Mouse (Mus musculus) brain, embryonic 14.5 days (tissue): Measurements from ENCODE around the gene Hoxc11. TPM values are rescaled to one million over a fixed set of nuclear protein-coding genes. Genes with fewer than 3 reads are reported as not detected.

ENCODE experiments used
- DNase-seq: peaks from one replicate; pipeline ENCODE4 v3.0.0-alpha.2; 2011; ENCODE audit warnings: low read depth
- CTCF ChIP-seq: fragments of 200-500 bp; IDR thresholded peaks from 2 replicates; pipeline ENCODE4 v1.5.1; 2012; ENCODE audit warnings: inconsistent platforms, mild to moderate bottlenecking, moderate library complexity, borderline replicate concordance; ENCODE audit not compliant: insufficient read depth, insufficient read length; ENCODE audit errors: extremely low read depth
- POLR2A ChIP-seq: fragments of 200-500 bp; IDR thresholded peaks from 2 replicates; pipeline ENCODE4 v1.6.1; 2012; ENCODE audit warnings: mild to moderate bottlenecking, inconsistent platforms, borderline replicate concordance; ENCODE audit not compliant: poor library complexity, insufficient read depth, insufficient read length, severe bottlenecking; ENCODE audit errors: extremely low read depth
- polyA plus RNA-seq: library from polyadenylated mRNA; depleted of rRNA; stranded (reverse); fragments of >200 nt; gene quantifications from 2 replicates; pipeline ENCODE4 v1.2.3, GENCODE M21; 2012

Hoxc11 gene
- polyA plus RNA-seq, 1 experiment, result not detected

- DNase-seq, result no peak
- TF ChIP-seq CTCF, result no peak
- no peak for TF ChIP-seq POLR2A
Observed at GRCm38 (mm10) chr15:102921053-102922011, 32.9 kb upstream of the Hoxc11 start, which contains the start of gene Hoxc13. Hoxc13 (plus strand) TSS chr15:102921103.

DNA sequence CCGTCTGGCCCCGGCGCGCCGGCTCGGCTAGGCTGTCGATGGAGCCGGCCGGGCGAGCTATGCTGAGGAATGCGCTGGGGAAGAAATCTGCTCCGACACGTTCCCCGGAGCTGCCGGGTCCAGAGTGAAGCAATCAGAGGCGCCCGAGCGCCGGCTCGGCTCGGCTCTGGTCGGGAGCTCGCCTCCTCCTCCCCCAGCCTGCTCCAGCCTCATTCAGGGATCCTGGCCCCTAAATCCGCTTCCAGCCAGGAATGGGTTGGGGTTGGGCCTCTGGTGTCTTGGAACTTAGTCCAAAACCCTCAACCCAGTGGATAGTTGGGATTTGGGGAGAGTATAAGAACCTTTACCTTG lies 32.2 kb upstream of the Hoxc11 start:
- no peak for DNase-seq
- TF ChIP-seq CTCF, result no peak
- TF ChIP-seq POLR2A, result no peak

GRCm38 (mm10) chr15:102922636-102923500 lies 31.4 kb upstream of the Hoxc11 start:
- no peak for TF ChIP-seq CTCF
- TF ChIP-seq POLR2A, result no peak
- no peak for DNase-seq

- TF ChIP-seq POLR2A (no peak), CTCF (no peak)
- no peak for DNase-seq
Observed at GRCm38 (mm10) chr15:102927032-102927645, 27.1 kb upstream of the Hoxc11 start.

DNA sequence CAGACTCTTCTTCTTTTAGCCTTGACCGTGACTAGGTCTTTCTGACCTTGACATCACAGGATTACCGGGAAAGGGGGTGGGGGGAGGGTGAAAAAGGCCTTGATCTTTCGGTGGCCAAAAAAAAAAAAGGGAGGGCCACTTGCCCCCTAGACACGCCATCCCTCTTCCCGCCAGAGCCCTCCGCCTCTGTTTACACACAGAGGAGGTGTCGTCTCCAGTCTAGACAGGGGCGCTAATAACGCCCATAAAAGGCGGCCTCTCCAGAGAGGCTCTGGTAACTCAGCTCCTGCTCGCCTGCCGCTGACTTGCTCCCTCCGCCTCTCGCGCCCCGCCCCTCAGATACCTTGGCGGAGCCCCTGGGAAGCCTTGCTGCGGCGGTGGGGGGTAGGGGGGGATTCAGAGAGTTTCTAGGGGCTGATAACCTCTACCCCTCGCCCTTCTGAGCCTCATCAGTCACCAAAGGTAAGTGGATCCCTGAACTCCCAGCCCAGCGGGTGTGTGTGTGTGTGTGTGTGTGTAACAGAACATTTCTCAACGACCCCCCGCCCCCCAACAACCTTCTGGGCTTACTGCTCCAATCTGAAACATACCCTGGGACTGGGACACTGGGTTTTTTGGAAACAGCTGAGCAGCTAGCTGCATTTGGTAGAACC lies 22.4 kb upstream of the Hoxc11 start:
- DNase-seq, result no peak
- TF ChIP-seq CTCF, result no peak
- no peak for TF ChIP-seq POLR2A

- DNase-seq, result no peak
- TF ChIP-seq CTCF (no peak), POLR2A (no peak)
Observed at GRCm38 (mm10) chr15:102934438-102934837, 19.8 kb upstream of the Hoxc11 start.

DNA sequence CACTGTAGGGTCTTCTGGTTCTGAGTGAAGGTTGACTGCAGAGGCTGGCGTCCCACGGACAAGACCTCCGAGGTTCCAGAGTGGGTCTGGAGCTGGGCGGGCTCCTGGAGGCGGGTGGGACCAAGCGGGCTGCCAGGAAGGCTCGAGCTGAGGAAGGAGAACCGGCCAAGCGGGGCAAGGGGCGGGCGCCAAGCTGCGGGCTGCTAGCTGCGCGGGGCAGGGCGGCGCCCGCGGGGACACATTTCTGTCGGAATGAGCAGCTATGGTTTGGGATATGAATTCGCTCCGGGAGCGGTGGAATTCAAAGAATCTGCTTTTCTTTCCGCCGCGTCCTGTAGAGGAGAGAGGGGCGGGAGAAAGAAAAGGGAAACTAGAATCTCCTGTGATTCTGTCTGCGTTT lies 19.3 kb upstream of the Hoxc11 start:
- TF ChIP-seq CTCF (no peak), POLR2A (no peak)
- no peak for DNase-seq

GRCm38 (mm10) chr15:102936279-102936972 lies 17.8 kb upstream of the Hoxc11 start, which contains the start of gene Hoxc12:
Hoxc12 (plus strand) TSS chr15:102936757.
- DNase-seq, result no peak
- TF ChIP-seq CTCF (no peak), POLR2A (no peak)

DNA sequence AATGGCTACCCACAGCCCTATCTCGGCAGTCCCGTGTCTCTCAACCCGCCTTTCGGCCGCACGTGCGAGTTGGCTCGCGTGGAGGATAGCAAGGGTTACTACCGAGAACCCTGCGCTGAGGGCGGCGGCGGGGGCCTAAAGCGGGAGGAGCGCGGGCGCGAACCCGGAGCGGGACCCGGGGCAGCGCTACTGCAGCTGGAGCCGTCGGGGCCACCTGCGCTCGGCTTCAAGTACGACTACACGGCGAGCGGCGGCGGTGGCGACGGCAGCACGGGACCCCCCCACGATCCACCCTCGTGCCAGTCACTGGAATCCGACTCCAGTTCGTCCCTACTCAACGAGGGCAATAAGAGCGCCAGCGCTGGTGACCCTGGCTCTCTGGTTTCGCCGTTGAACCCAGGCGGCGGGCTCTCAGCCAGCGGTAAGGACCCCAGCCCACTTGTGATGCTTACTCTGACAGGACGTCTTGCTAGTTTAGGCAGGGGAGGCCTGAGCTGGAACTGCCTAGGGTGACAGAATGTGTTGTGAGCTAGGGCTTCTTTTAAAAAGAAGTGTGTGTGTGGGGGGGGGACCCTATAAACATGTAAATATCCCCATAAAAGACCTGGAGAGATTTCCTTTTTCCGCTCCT lies 17.1 kb upstream of the Hoxc11 start:
- no peak for DNase-seq
- no peak for TF ChIP-seq POLR2A
- no peak for TF ChIP-seq CTCF

DNA sequence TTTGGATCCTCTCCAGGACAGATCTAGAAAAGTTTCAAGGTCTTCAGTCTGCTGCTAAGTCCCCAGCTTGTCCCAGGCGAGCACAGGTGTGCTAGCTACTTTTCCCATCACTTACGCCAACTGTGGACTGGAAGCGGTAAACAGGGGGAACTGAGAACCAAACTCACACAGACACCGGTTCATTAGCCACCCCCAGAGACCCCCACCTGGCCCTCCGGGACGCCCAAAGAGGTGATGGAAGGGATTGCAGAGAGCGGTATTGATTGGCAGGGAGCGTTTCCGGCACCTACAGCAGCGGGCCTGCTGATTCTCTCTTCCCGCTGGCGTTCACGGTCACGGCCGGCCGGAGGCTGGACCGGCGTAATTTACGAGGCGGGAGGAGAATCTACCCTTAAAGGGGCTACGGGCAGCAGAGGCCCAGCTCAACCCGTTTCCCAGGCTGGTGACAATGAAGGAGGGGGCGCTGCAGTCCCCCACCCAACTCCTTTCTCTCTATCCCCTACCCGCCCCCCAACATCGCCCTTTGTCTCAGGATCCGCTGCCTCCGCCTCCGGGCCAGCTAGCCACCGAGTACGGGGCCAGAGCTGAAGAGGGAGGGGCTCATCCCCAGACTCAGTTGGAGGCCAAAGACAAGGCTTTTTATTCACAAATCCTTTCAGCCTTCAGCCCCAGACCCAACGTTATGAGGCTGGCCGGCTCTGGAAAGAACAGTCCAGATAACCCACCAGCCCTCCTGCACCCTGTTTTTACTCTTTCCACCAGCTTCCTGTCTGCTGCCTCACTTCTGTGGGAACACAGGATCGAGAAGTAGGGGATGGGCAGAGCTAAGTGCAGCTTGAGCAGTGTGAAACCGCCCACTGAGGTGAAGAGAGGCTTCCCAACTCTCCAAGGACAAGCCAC lies 14.7 kb upstream of the Hoxc11 start:
- TF ChIP-seq CTCF, result no peak
- no peak for TF ChIP-seq POLR2A
- no peak for DNase-seq
